Mouse (Mus musculus) ES-E14 (cell line): ENCODE measurements around the gene Basp1. TPM values are rescaled to one million over a fixed set of nuclear protein-coding genes. Genes with fewer than 3 reads are reported as not detected.

ENCODE experiments used
- DNase-seq: peaks from one replicate; pipeline ENCODE4 v3.0.0-alpha.2; 2013; ENCODE audit warnings: low read depth, low spot score
- H3K27ac ChIP-seq: 2 replicates; pipeline ENCODE4 v1.5.1; 2012; ENCODE audit warnings: low read depth, mild to moderate bottlenecking, low read length, moderate library complexity, mixed read lengths; ENCODE audit not compliant: poor library complexity, insufficient read depth, severe bottlenecking
- H3K36me3 ChIP-seq: 2 replicates; pipeline ENCODE4 v1.6.1; 2012; ENCODE audit warnings: mild to moderate bottlenecking, low read length, moderate library complexity, mixed read lengths; ENCODE audit not compliant: control insufficient read depth, poor library complexity, insufficient read depth, severe bottlenecking
- H3K4me1 ChIP-seq, 2 experiments: fragments of 150-350 bp in 1 of 2; sonication (generic) in 1 of 2; 2 replicates each; pipeline ENCODE4 v1.6.1; 2012; ENCODE audit warnings: low read length in 2 of 2, mild to moderate bottlenecking in 1 of 2, mixed read lengths in 1 of 2; ENCODE audit not compliant: control insufficient read depth in 2 of 2, insufficient read depth in 2 of 2, poor library complexity in 1 of 2
- H3K4me3 ChIP-seq, 2 experiments: fragments of 150-350 bp in 1 of 2; sonication (generic) in 1 of 2; 2 replicates each; pipeline ENCODE4 v1.5.1; 2012; ENCODE audit warnings: low read length in 2 of 2, low read depth in 1 of 2, mild to moderate bottlenecking in 1 of 2, mixed read lengths in 1 of 2; ENCODE audit not compliant: insufficient read depth in 1 of 2, poor library complexity in 1 of 2, severe bottlenecking in 1 of 2
- H3K9ac ChIP-seq: 2 replicates; pipeline ENCODE4 v1.6.1; 2012; ENCODE audit warnings: low read depth, mild to moderate bottlenecking, low read length, mixed read lengths; ENCODE audit not compliant: poor library complexity, insufficient read depth, severe bottlenecking
- H3K9me3 ChIP-seq: fragments of 150-350 bp; sonication (generic); 2 replicates; pipeline ENCODE4 v1.6.1; 2012; ENCODE audit warnings: low read depth, mild to moderate bottlenecking, low read length; ENCODE audit not compliant: control insufficient read depth, insufficient read depth
- CHD2 ChIP-seq: IDR thresholded peaks from 2 replicates; pipeline ENCODE4 v1.6.1; 2014; ENCODE audit warnings: mild to moderate bottlenecking, low read depth, low read length, inconsistent platforms
- HCFC1 ChIP-seq: IDR thresholded peaks from 2 replicates; pipeline ENCODE4 v1.6.1; 2012; ENCODE audit warnings: low read length, inconsistent platforms, borderline replicate concordance; ENCODE audit not compliant: insufficient read depth
- MAFK ChIP-seq: IDR thresholded peaks from 2 replicates; pipeline ENCODE4 v1.6.1; 2014; ENCODE audit warnings: mild to moderate bottlenecking, low read depth, low read length, inconsistent platforms; ENCODE audit not compliant: insufficient read depth
- ZC3H11A ChIP-seq: IDR thresholded peaks from 2 replicates; pipeline ENCODE4 v1.6.1; 2012; ENCODE audit warnings: low read depth, mild to moderate bottlenecking, inconsistent platforms, low read length, borderline replicate concordance
- ZNF384 ChIP-seq: IDR thresholded peaks from 2 replicates; pipeline ENCODE4 v1.6.1; 2012; ENCODE audit warnings: low read depth, low read length, inconsistent platforms
- in situ Hi-C, 2 experiments: fragments of 600-800 bp; cut with MboI; formaldehyde crosslinking; loops; one replicate each; pipeline ENCODE4 v1.15.1; 2025; ENCODE audit warnings: low sequenced_read_pairs in 2 of 2, inconsistent platforms in 1 of 2; ENCODE audit not compliant: unreplicated experiment in 2 of 2
- total RNA-seq: library from RNA; depleted of rRNA; stranded (reverse); fragments of 300-350 nt; gene quantifications from 2 replicates; pipeline ENCODE4 v1.2.3, GENCODE M21; 2012

Basp1 gene
- total RNA-seq, 1 experiment: 120 TPM

GRCm38 (mm10) chr15:25414747-25415119 is 1.2 kb upstream of the Basp1 start:
- Histone ChIP-seq H3K4me1 (peaks cover 0 to 3% of the 10 kb centered on the region in 2 experiments; a peak in 1 of 4 replicates), H3K9me3 (no peaks in the 10 kb centered on the region), H3K4me3 (peak overlapping the region; percentile 79 to 85), H3K9ac (peak overlapping the region; percentile 41; the same call in 1 of the 2 replicates), H3K36me3 (no peaks in the 10 kb centered on the region; the same call in 1 of the 2 replicates), H3K27ac (no peak overlapping the region)
- DNase-seq: peak; percentile 88
- no peak for TF ChIP-seq CHD2
- peak; percentile 99 for TF ChIP-seq ZC3H11A
- TF ChIP-seq HCFC1: peak; percentile 51; the same call in 1 of the 2 replicates
- in situ Hi-C loops: loop anchor here in 1 of 2 experiments (25.0 kb wide), 3 partner anchors 277 to 827 kb away; no protein-coding TSS in a partner anchor

GRCm38 (mm10) chr15:25414011-25414746 is 615 bp upstream of the Basp1 start:
- Histone ChIP-seq H3K9ac (peak overlapping the region; percentile 68), H3K27ac (no peak overlapping the region), H3K9me3 (no peaks in the 10 kb centered on the region), H3K4me1 (peaks cover 0 to 3% of the 10 kb centered on the region in 2 experiments; a peak in 1 of 4 replicates), H3K36me3 (no peaks in the 10 kb centered on the region; the same call in 1 of the 2 replicates), H3K4me3 (peak overlapping the region; percentile 79 to 85)
- in situ Hi-C loops: loop anchor here in 1 of 2 experiments (25.0 kb wide), 3 partner anchors 277 to 827 kb away; no protein-coding TSS in a partner anchor
- TF ChIP-seq ZC3H11A (no peak), HCFC1 (no peak), MAFK (no peak), ZNF384 (no peak), CHD2 (no peak)
- DNase-seq: peak; percentile 31

DNA sequence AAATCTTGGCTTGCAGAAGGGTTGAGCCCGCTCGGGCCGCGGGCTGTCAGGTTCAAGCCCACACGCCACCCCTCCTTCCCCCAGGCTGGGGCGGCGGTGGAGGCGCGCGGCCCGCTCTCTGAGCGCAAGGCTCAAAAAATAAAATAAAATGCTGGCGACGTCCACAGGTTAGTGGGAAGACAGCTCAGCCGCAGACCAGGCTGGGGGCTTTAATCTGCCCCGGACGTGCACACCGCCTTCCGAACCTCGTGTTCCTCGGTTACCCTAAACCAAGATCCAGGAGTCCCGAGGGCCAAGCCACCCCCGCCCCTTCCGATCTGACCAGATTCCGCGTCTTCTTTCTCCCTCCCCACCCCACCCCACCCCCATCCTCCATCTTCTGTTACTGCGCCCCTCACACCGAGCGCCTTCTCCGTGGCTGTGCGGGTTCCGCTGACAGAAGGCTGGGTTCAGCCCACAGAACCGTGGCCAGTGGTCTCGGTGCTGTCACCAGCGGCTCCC is 753 bp downstream of the Basp1 start:
- Histone ChIP-seq H3K27ac (peak overlapping the region; percentile 2; the same call in 1 of the 2 replicates), H3K4me3 (peak overlapping the region; percentile 79 to 85), H3K36me3 (no peaks in the 10 kb centered on the region; the same call in 1 of the 2 replicates), H3K9ac (peak overlapping the region; percentile 86), H3K4me1 (peaks cover 0 to 7% of the 10 kb centered on the region in 2 experiments; a peak in 1 of 4 replicates), H3K9me3 (no peaks in the 10 kb centered on the region)
- TF ChIP-seq CHD2 (no peak), ZC3H11A (no peak), ZNF384 (no peak), MAFK (no peak), HCFC1 (no peak; the same call in 1 of the 2 replicates)
- peak; percentile 34 for DNase-seq
- in situ Hi-C loops: loop anchor here in 1 of 2 experiments (25.0 kb wide), 3 partner anchors 276 to 826 kb away; no protein-coding TSS in a partner anchor

DNA sequence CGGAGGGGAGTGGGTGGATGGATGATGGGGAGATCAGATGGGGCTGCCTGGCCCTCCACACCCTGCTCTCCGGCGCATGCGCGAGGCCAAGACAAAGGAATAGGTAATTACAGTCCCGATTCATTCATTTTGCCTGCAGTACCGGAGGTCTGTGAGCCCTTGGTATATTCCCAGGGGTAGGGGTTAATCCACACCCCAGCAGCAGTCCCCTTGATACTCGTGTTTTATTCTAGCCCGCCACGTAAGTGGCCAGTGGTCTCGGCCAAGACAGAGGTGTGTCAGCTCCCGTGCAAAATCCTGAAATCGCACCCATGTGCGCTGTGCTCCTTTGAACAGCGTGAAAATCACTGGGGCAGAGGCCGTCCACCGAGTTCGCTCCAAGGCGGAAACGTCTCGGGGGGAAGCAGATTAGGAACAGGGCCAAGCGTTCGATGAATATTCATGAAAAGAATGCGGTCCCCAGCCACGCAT is 1.4 kb downstream of the Basp1 start:
- Histone ChIP-seq H3K36me3 (no peaks in the 10 kb centered on the region; the same call in 1 of the 2 replicates), H3K9ac (peak overlapping the region; percentile 86), H3K27ac (peak overlapping the region; percentile 66; the same call in 1 of the 2 replicates), H3K4me3 (peak overlapping the region; percentile 79 to 85), H3K4me1 (peaks cover 0 to 7% of the 10 kb centered on the region in 2 experiments; a peak in 1 of 4 replicates), H3K9me3 (no peaks in the 10 kb centered on the region)
- in situ Hi-C loops: loop anchor here in 1 of 2 experiments (25.0 kb wide), 3 partner anchors 275 to 825 kb away; no protein-coding TSS in a partner anchor
- DNase-seq: peak; percentile 52
- TF ChIP-seq MAFK: no peak
- TF ChIP-seq HCFC1: peak; percentile 6; the same call in 1 of the 2 replicates
